Mouse (Mus musculus): ENCODE data around the gene Irak3.

Irak3 gene

GRCm38 (mm10) chr10:120112507-120113396, 89.2 kb downstream of the Irak3 start, which contains the start of gene Helb:
Helb (minus strand) TSS chr10:120112987.
- peaks cover 37% of the 10 kb centered on the region for H3K36me3 ChIP-seq (ENCODE audit: insufficient read depth, low read length)
- peak within 1 kb of the TSS; percentile 94 for H3K4me3 ChIP-seq (replicated peaks; ENCODE audit: low read length)
- peaks cover 10% of the 10 kb centered on the region for H3K9me3 ChIP-seq (ENCODE audit: low read length)
- no peaks in the 10 kb centered on the region for H3K27me3 ChIP-seq (ENCODE audit: insufficient read depth, low read length)
- TF ChIP-seq CTCF (conservative IDR thresholded peaks at IDR 0.05; ENCODE audit: low read length) (no peak), POU5F1 (IDR thresholded peaks at IDR 0.05; ENCODE audit: borderline replicate concordance, low read length) (no peak), NANOG (IDR thresholded peaks at IDR 0.05; ENCODE audit: borderline replicate concordance, low read length) (no peak; the same call in 1 of the 2 replicates)
- H3K4me1 ChIP-seq (replicated peaks; ENCODE audit: low read depth, low read length) = peaks cover 40% of the 10 kb centered on the region

GRCm38 (mm10) chr10:120111691-120112319, 90.1 kb downstream of the Irak3 start:
- Histone ChIP-seq H3K4me1 (replicated peaks; ENCODE audit: low read depth, low read length) (peaks cover 40% of the 10 kb centered on the region), H3K36me3 (ENCODE audit: insufficient read depth, low read length) (peaks cover 47% of the 10 kb centered on the region), H3K4me3 (replicated peaks; ENCODE audit: low read length) (peak overlapping the region; percentile 94), H3K27me3 (ENCODE audit: insufficient read depth, low read length) (no peaks in the 10 kb centered on the region), H3K9me3 (ENCODE audit: low read length) (peaks cover 10% of the 10 kb centered on the region)
- 0 out of 2 replicates have a peak, but pooled peaks have one; percentile 2 for TF ChIP-seq CTCF (conservative IDR thresholded peaks at IDR 0.05; ENCODE audit: low read length)
- TF ChIP-seq NANOG (IDR thresholded peaks at IDR 0.05; ENCODE audit: borderline replicate concordance, low read length) = no peak

DNA sequence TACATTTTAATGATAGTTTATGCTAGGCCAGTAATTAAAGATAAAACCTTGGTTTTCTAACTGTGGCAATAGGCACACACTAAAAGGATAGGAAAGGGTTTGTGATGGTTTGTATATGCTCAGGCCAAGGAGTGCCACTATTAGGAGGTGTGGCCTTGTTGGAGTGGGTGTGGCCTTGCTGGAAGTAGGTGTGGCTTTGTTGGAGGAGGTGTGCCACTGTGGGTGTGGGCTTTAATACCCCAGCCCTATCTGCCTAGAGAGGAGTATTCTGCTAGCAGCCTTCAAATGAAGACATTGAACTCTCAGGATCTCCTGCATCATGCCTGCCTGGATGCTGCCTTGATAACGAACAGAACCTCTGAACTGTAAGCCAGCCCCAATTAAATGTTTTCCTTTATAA, 101.1 kb downstream of the Irak3 start:
- TF ChIP-seq CTCF (conservative IDR thresholded peaks at IDR 0.05; ENCODE audit: low read length) (no peak), POU5F1 (IDR thresholded peaks at IDR 0.05; ENCODE audit: borderline replicate concordance, low read length) (no peak), NANOG (IDR thresholded peaks at IDR 0.05; ENCODE audit: borderline replicate concordance, low read length) (no peak)
- no peaks in the 10 kb centered on the region for H3K27me3 ChIP-seq (ENCODE audit: insufficient read depth, low read length)
- H3K9me3 ChIP-seq (ENCODE audit: low read length) = no peaks in the 10 kb centered on the region
- peaks cover 52% of the 10 kb centered on the region for H3K4me1 ChIP-seq (replicated peaks; ENCODE audit: low read depth, low read length)
- no peak overlapping the region for H3K4me3 ChIP-seq (replicated peaks; ENCODE audit: low read length)
- H3K36me3 ChIP-seq (ENCODE audit: insufficient read depth, low read length) = peaks cover 94% of the 10 kb centered on the region

- TF ChIP-seq POU5F1 (IDR thresholded peaks at IDR 0.05; ENCODE audit: borderline replicate concordance, low read length) (no peak), CTCF (conservative IDR thresholded peaks at IDR 0.05; ENCODE audit: low read length) (no peak), NANOG (IDR thresholded peaks at IDR 0.05; ENCODE audit: borderline replicate concordance, low read length) (no peak)
- Histone ChIP-seq H3K9me3 (ENCODE audit: low read length) (no peaks in the 10 kb centered on the region), H3K36me3 (ENCODE audit: insufficient read depth, low read length) (peaks cover 93% of the 10 kb centered on the region), H3K4me3 (replicated peaks; ENCODE audit: low read length) (no peak overlapping the region), H3K27me3 (ENCODE audit: insufficient read depth, low read length) (no peaks in the 10 kb centered on the region), H3K4me1 (replicated peaks; ENCODE audit: low read depth, low read length) (peaks cover 41% of the 10 kb centered on the region)
Observed at GRCm38 (mm10) chr10:120097564-120097963, 104.4 kb downstream of the Irak3 start.

DNA sequence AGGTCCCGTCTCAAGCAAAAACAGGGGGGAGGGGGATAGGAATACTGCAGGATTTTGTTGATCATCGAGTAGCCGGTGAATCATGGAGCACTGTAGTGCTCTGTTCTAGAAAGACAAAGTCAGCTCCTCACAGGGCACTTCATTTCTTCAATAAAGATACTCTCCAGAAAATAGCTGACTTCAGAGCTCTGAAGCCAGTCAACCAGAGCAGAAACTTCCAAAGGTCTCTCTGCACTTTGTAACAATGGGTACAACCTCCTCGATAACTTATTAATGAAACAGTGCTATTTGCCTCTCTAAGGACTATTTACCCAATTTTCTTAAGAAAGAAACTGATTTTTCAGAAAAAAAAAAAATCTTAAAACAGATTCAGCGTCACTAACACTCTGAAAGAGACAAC, 106.2 kb downstream of the Irak3 start:
- H3K27me3 ChIP-seq (ENCODE audit: insufficient read depth, low read length) = no peaks in the 10 kb centered on the region
- peaks cover 52% of the 10 kb centered on the region for H3K4me1 ChIP-seq (replicated peaks; ENCODE audit: low read depth, low read length)
- no peaks in the 10 kb centered on the region for H3K9me3 ChIP-seq (ENCODE audit: low read length)
- H3K36me3 ChIP-seq (ENCODE audit: insufficient read depth, low read length) = peaks cover 94% of the 10 kb centered on the region
- TF ChIP-seq POU5F1 (IDR thresholded peaks at IDR 0.05; ENCODE audit: borderline replicate concordance, low read length) (no peak), NANOG (IDR thresholded peaks at IDR 0.05; ENCODE audit: borderline replicate concordance, low read length) (no peak), CTCF (conservative IDR thresholded peaks at IDR 0.05; ENCODE audit: low read length) (no peak)
- no peak overlapping the region for H3K4me3 ChIP-seq (replicated peaks; ENCODE audit: low read length)

DNA sequence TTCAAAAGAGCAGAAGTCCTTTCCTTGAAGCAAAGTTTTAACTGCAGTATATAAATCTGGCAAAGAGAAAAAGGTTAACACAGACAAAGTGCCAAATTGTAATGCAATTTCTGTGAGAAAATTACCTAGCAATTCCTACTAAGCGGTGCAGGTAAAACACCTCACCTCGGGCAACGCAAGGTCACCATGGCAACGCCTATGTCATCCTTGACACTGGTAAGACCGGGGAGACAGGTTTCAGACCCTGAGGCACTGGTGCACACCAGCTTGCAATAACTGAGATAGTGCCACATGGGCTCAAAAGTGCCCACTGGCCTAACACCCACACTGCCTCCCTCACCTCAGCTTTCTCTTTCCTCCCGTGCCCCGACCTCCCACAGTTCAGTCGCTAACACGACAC, 106.8 kb downstream of the Irak3 start:
- H3K4me1 ChIP-seq (replicated peaks; ENCODE audit: low read depth, low read length) = peaks cover 49% of the 10 kb centered on the region
- H3K36me3 ChIP-seq (ENCODE audit: insufficient read depth, low read length) = peaks cover 94% of the 10 kb centered on the region
- H3K27me3 ChIP-seq (ENCODE audit: insufficient read depth, low read length) = no peaks in the 10 kb centered on the region
- H3K9me3 ChIP-seq (ENCODE audit: low read length) = no peaks in the 10 kb centered on the region
- no peak overlapping the region for H3K4me3 ChIP-seq (replicated peaks; ENCODE audit: low read length)
- no peak for TF ChIP-seq CTCF (conservative IDR thresholded peaks at IDR 0.05; ENCODE audit: low read length)
- TF ChIP-seq POU5F1 (IDR thresholded peaks at IDR 0.05; ENCODE audit: borderline replicate concordance, low read length) = no peak
- no peak for TF ChIP-seq NANOG (IDR thresholded peaks at IDR 0.05; ENCODE audit: borderline replicate concordance, low read length)

- Histone ChIP-seq H3K36me3 (ENCODE audit: insufficient read depth, low read length) (peaks cover 97% of the 10 kb centered on the region), H3K4me1 (replicated peaks; ENCODE audit: low read depth, low read length) (peaks cover 57% of the 10 kb centered on the region), H3K27me3 (ENCODE audit: insufficient read depth, low read length) (no peaks in the 10 kb centered on the region), H3K4me3 (replicated peaks; ENCODE audit: low read length) (peak overlapping the region; percentile 23; the same call in 1 of the 2 replicates), H3K9me3 (ENCODE audit: low read length) (no peaks in the 10 kb centered on the region)
- TF ChIP-seq POU5F1 (IDR thresholded peaks at IDR 0.05; ENCODE audit: borderline replicate concordance, low read length) = no peak
- peak; percentile 64 for TF ChIP-seq CTCF (conservative IDR thresholded peaks at IDR 0.05; ENCODE audit: low read length)
- TF ChIP-seq NANOG (IDR thresholded peaks at IDR 0.05; ENCODE audit: borderline replicate concordance, low read length) = no peak
Observed at GRCm38 (mm10) chr10:120092548-120092947, 109.4 kb downstream of the Irak3 start.
